Mouse (Mus musculus) v-Abl transformed pro-B cells (cell line): ENCODE results near the gene Ip6k1.

ENCODE experiments used
- in situ Hi-C, 2 experiments: fragments of 400-800 bp; cut with MboI; formaldehyde crosslinking; loops; one replicate each; pipeline ENCODE4 v1.15.1; 2025; ENCODE audit not compliant: unreplicated experiment in 2 of 2

The Ip6k1 gene

DNA sequence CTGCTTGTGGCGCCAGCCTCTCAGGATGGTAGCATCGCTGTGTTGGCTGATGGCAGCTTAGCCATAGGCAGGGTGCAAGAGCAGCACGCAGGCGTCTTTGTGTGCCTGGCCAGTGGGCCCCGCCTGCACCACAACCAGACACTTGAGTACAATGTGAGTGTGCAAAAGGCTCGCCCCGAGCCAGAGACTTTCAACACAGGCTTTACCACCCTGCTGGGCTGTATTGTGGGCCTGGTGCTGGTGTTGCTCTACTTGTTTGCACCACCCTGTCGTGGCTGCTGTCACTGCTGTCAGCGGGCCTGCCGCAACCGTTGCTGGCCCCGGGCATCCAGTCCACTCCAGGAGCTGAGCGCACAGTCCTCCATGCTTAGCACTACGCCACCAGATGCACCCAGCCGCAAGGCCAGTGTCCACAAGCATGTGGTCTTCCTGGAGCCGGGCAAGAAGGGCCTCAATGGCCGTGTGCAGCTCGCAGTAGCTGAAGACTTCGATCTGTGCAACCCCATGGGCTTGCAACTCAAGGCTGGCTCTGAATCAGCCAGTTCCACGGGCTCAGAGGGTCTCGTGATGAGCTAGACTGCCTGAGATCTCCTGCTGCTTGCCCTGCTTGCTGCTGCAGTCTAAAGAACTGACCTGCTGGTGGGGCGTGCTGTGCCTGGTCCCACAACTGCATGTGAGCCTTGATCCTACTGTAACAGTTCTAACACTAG, 52.2 kb downstream of the Ip6k1 start:
- in situ Hi-C loops = loop anchor here (5.0 to 25.0 kb wide), 3 partner anchors 92 to 417 kb away; partner anchors contain the start of genes Gnai2 (in 1 of the 2) and Rbm5 (in 1 of the 2)

DNA sequence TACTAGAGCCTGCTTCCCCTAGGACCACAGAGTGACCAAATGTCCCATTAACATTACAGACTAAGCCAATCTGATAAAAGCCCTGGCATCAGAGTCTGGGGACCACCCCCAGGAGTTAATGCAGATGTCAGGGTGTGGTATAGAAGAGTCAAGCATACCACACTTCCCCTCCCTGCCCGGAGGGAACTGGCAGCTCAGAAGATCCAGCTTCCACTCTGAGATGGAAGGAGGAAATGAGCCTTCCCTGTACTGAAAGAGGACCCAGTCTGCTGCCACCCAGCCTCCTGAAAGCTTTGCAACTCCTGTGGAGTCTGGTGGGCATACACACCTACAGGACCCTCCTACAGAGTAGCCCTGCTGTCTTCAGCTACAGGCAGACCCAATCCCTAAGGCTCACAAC, 52.8 kb downstream of the Ip6k1 start:
- in situ Hi-C loops = loop anchor here (5.0 to 25.0 kb wide), 3 partner anchors 93 to 418 kb away; partner anchors contain the start of genes Gnai2 (in 1 of the 2) and Rbm5 (in 1 of the 2)

DNA sequence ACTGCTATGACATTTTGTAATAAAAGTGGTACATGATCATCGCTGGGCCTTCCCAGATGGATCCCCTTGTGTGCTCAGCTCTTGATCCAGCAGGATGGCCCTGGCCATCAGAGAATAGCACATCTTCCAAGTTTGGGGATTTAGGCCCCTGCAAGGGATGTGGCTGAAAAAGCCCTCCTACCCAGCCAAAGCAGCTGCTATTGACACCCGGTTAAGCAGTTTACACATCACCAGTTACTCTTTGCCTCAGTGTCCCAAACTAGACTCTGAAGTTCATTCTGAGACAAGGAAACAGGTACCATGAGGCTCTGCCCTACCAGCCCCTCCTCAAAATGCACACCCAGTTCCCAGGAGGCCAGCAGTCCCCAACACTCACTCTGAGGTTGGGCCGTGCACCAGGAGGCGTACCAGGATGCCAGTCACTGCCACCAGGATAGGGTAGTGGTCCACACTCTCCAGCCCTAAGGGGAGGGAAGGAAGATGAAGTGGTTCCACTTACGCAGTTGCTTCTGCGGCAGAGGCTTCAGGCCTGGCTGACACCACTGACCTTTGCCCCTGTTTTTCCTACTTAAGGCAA, 53.4 kb downstream of the Ip6k1 start:
- in situ Hi-C loops = loop anchor here (5.0 to 25.0 kb wide), 3 partner anchors 93 to 418 kb away; partner anchors contain the start of genes Gnai2 (in 1 of the 2) and Rbm5 (in 1 of the 2)

DNA sequence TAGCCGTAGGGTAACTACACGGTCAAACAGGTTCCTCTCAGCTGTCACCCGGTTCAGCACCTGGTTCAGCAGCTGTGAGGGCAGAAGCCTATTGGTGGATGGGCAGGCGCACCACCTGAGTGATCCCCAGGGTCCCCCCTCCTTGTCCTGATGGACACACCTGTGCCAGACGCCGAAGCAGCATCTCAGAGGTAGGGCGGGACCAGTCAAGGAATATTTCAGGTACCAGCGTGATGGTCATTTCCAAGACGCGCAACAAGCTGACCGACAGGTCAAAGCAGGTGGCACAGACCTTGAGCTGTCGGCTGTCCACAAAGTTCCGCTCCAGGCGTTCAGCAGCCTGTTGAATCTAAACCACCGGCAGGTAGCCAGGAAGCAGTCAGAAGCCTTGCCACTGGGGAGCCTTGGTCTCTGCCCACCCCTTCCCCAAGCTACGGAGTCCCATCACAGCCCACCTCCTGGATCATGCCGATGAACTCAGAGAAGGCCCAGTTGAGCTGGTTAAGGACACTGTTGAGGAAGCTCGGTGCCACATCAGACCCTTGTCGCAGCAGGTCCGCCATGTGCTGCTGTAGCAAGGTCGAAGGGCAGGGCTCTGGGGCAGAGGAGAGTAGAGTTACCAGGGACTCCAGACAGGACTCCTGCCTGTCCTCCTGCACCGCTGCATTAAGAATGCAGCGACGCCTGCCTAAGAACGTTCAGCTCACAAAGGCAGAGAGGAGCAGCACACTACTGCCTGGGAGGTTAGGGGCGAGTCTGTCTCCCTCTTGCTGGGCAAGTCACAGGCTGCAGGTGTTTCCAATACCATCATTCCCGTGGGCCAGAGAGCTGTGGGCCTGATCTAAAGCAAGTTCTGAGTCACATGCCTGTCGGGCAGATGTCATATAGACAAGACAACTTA, 54.3 kb downstream of the Ip6k1 start:
- in situ Hi-C loops = loop anchor here (5.0 to 25.0 kb wide), 3 partner anchors 94 to 419 kb away; partner anchors contain the start of genes Gnai2 (in 1 of the 2) and Rbm5 (in 1 of the 2)

DNA sequence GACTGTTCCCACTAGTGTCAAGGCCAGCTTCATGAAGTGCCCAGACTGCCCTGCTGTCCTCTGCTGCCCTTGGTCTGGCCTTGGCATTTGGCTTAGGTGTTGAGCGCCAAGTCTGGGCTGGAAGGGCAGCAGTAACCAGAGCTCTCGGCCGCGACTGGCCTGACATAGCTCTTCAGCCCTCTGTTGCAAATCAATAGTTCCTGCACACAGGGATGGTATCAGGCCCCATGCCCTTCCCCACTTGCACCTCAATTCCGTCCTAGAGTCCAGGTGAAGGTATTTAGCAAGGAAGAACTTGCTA, 54.9 kb downstream of the Ip6k1 start:
- in situ Hi-C loops = loop anchor here (5.0 to 25.0 kb wide), 3 partner anchors 95 to 420 kb away; partner anchors contain the start of genes Gnai2 (in 1 of the 2) and Rbm5 (in 1 of the 2)

DNA sequence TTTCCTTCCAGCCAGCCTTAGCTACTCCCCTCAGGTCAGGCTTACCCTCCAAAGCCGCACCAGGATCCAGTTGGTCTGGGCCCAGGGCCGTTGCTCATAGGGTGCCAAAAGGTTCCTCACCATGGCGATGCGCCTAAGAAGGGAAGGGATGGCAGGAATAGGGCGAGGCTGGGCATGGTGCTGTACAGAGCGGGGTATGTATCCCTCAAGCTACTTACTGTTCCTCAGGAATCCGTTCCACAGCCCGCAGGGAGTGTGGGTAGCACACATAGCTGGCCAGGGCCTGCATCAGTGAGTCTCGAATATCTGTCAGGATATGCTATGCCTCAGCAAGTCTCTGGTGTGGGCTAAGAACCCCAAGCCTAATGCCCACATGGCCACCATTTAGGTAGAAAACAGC, 56.0 kb downstream of the Ip6k1 start:
- in situ Hi-C loops = loop anchor here (5.0 to 25.0 kb wide), 3 partner anchors 96 to 421 kb away; partner anchors contain the start of genes Gnai2 (in 1 of the 2) and Rbm5 (in 1 of the 2)

DNA sequence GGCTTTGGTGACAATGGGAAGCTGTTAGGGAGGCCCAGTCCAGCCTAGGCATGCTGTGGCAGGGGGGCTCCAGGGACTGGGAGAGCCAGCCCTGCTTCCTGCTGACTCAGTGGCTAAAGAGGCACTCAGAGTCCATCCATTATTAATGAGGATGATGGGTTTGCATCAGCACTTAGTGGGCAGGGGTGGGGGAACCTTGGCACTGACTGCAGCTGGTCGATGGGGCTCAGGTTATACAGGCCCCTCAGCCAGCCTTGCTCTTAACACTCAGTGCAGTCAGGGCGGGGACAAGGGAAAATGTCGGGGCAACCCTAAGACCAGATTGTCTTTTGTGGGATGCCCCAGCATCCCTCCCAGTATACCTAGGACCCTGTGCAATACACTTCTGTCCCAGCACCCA, 59.8 kb downstream of the Ip6k1 start:
- in situ Hi-C loops = loop anchor here in 1 of 2 experiments (25.0 kb wide), 2 partner anchors 300 to 425 kb away; partner anchors contain the start of genes Gnai2 and Rbm5

DNA sequence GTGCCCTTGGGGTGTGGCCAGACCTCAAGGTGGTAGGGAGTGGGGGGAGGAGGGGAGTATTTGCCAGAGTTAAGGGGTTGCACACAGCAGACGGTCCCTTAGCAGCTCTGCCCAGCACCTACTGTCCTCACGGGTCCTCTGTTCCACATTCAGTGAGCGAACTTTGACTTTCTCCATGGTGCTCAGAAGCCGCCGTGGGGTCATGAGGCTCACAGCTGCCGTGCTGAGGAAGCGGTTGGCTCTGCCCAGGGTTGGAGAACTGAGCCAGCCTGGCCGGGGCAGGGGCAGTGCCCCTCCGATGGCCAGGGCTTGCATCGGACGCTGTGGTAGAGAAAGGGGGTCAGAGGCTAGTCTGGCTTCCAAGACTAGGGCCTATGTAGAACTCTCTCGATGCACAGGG, 61.1 kb downstream of the Ip6k1 start:
- in situ Hi-C loops = loop anchor here in 1 of 2 experiments (25.0 kb wide), 2 partner anchors 301 to 426 kb away; partner anchors contain the start of genes Gnai2 and Rbm5

DNA sequence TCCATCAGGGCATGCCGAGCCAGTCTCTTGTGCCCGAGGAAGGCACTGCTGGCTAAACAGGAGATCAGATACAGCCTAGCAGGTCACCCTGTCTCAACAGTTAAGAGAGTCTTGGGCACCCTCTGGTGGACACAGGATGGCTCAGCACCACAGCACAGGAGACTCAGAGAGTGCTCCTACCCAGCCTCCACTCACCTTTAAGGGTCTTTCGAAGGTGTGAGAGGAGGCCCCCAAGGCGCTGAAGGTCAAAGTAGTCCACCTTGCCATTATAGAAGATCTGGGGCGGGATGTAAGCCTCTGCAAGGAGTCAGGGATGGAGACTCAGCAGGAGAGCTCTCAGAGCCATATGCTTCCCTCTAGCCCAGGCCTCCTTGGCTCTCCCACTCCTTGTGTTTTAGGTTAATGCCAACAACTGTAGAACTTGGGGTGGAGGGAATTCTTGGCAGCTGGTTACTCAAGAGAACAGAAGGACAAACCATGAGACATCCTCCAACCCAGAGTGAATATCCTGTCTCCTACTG, 63.2 kb downstream of the Ip6k1 start:
- in situ Hi-C loops = loop anchor here (5.0 to 25.0 kb wide), 3 partner anchors 163 to 428 kb away; partner anchors contain the start of genes Gnai2 (in 1 of the 2) and Rbm5 (in 1 of the 2)

DNA sequence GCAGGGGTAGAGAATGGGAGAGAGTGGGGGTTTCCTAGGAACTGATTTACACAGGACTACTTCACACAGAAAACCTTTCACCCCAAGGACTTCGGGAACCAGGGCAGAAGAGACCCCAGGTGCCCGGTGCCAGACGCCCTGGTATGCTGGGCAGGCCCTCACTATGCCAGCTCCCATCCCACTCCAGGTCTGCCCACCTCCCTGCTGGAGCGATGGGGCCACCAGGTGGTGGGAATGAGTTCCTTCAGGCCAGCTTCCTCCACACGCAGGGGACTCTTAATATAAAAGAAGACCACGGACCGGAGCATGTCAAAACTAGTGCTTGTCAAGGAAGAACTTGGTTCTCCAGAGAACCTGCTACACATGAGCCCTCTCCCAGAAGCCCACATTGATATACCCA, 64.9 kb downstream of the Ip6k1 start:
- in situ Hi-C loops = loop anchor here (5.0 to 25.0 kb wide), 3 partner anchors 165 to 430 kb away; partner anchors contain the start of genes Gnai2 (in 1 of the 2) and Rbm5 (in 1 of the 2)

DNA sequence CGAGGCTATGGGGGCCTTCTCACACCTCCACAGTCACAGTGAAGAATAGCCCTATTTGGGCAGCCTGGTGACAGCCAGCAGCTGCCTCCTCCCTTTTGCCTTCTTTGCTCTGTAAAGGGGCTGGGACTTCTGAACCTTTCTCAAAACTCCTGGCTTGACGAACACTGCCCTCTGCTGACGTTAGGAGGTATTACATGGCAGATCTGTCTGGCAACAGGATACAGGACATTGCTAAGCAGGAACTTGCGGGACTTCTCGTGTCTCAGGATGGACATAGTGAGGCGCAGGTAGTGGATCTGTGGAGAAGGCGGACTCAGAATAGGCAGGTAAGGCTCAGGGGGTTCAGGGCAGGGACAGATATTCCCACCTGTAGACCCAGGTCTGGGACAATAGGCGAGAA, 65.6 kb downstream of the Ip6k1 start:
- in situ Hi-C loops = loop anchor here (5.0 to 25.0 kb wide), 3 partner anchors 166 to 431 kb away; partner anchors contain the start of genes Gnai2 (in 1 of the 2) and Rbm5 (in 1 of the 2)

DNA sequence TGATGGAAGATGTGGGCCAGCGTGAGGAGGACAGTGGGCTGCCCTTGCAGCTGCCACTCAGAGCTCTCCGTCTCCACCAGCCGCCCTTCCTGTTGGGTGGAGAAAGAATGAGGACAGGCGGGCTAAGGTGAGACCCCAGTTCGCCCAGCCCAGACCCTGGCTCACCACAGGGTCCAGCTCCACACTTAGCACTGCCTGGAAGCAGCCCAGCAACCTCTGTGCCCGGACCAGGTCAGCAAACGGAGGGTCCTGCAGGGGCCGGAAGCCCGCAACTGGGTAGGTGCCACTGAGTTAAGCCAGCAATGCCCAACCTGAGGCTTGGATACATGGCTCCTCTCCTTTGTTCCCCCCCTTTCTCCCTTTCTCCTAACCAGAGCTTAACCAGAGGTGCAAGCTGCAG, 66.7 kb downstream of the Ip6k1 start:
- in situ Hi-C loops = loop anchor here (5.0 to 25.0 kb wide), 3 partner anchors 167 to 432 kb away; partner anchors contain the start of genes Gnai2 (in 1 of the 2) and Rbm5 (in 1 of the 2)

DNA sequence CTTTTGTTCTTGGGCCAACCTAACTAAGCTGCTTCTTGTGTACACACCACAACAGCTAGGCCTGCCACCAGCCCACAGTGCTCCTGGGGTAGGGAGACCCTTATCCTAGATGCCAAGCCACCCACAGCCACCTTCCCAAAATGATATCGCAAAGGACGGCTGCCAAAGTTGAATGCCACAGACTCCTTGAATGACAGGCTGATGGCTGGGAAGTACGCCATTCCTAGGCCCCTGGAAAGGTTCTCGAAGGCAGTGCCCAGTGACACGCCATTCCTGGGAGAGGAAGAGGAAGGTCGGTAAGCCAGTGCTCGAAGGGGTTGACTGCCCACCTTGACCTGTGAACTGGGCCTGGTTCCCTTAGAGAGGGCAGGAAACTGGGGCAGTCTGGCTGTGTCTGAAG, 67.2 kb downstream of the Ip6k1 start:
- in situ Hi-C loops = loop anchor here (5.0 to 25.0 kb wide), 3 partner anchors 167 to 432 kb away; partner anchors contain the start of genes Gnai2 (in 1 of the 2) and Rbm5 (in 1 of the 2)

DNA sequence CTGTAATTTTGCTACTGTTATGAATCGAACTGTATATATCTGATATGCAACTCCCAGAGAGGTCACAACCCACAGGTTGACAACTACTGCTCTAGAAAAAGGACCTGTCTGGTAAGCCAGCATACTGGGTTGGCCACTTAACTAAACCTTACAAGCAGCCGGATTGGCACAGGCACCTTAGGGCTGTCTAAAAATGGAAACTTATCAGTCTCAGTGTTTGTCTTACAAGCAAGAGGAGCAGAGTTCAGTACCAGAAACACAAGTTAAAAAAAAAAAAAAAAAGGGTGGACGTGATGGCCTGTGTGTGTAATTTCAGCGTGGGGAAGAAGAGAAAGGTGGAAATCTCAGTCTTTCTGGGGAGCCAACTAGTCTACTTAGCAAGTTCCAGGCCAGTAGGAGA, 69.5 kb downstream of the Ip6k1 start:
- in situ Hi-C loops = loop anchor here in 1 of 2 experiments (25.0 kb wide), 2 partner anchors 310 to 434 kb away; partner anchors contain the start of genes Gnai2 and Rbm5

DNA sequence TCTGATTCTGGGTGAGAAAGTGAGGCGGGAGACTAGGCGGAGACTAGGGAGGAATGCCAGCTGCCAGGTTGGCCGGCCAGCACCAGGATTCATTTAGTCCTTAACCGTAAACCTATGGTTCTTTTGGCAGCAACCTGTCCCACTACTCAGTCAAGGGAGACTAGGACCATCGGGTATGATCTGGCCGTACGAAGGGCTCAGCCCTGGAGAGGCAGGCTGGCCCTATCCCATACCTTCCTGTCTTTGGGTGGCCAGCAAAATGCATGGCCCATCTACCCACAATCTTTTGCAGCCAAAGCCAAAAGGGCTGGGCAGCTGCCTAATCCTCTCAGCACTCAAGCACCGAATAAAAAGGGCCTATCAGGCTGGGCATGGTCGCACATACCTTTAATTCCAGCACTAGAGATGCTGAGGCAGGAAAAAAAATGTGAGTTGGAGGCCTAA, 70.2 kb downstream of the Ip6k1 start:
- in situ Hi-C loops = loop anchor here in 1 of 2 experiments (25.0 kb wide), 2 partner anchors 310 to 435 kb away; partner anchors contain the start of genes Gnai2 and Rbm5

DNA sequence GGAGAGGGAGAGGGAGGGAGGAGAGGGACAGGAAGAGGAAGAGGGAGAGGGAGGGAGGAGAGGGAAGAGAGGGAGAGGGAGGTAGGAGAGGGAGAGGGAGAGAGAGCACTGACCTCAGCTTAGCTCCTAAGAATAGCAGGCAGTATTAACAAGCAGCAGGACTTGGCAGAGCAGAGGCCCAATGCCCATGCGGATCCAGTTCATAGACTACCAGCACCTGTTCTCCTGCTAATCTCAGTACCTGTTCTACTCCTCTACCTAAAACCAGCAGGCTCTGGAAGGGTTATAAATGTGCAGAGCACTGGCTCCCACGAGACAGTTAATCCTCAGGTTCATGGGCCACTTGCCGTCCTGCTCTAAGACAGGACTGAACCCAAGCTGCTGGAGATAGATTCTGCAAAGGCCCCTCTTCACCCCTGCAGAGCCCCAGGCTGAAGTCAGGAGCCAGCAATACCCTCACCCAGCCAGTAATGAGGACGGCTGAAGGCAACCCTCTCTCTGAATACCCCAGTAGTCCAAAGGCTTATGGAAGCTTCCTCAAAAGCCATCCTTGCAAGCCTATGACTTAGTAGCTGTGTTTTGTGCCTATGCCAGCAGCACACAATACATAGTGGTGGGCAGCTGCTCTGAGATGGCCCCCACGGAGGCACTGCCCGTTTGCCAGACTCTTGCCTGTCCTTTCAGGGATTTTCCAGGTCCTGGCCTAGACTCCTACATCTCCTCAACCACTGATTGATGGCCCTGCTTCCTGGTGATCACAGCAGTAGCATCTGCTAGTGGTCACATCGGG, 71.0 kb downstream of the Ip6k1 start:
- in situ Hi-C loops = loop anchor here in 1 of 2 experiments (25.0 kb wide), 2 partner anchors 311 to 436 kb away; partner anchors contain the start of genes Gnai2 and Rbm5

DNA sequence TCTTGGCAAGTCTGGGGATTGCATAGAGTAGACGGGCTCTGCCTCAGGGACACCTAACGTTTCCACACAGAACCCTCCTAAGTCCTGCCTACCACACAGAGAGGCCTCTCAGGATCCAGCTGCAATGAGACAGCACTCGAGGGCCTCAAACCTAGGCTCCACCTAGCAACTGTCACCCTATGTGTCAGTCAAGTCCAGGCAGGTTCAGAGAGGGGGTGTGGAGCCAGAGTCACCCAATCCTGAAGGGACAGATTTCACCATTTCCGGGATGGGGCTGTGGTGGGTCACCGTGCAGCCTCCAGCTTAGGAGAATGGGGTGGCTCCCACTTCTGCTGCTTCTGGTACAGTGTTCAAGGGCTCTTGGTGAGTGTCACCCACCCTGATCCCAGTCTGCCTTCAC, 77.9 kb downstream of the Ip6k1 start, which contains the start of gene Mst1:
Mst1 (plus strand) TSS at position 269 of the 400 bp plus-strand sequence.
- in situ Hi-C loops = no loop called here

DNA sequence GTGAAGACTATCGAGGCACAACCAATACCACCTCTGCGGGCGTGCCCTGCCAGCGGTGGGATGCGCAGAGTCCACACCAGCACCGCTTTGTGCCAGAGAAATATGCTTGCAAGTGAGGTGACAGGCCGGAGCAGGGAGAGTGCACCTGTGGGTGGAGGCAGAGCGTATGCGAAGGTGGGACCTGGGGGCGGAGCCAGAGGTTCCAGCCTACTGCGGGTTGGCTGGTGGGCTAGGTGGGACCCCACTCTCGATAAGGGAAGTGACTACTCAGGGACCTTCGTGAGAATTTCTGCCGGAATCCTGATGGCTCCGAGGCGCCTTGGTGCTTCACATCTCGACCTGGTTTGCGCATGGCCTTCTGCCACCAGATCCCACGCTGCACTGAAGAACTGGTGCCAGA, 80.2 kb downstream of the Ip6k1 start:
- in situ Hi-C loops = no loop called here
